Mouse (Mus musculus) bone marrow, adult 2 months (tissue): ENCODE measurements around the gene Myh7b.

Experiments
- CTCF ChIP-seq: fragments of 200-500 bp; IDR thresholded peaks from 2 replicates; pipeline ENCODE4 v1.5.1; 2011; ENCODE audit warnings: low read length, control low read depth; ENCODE audit not compliant: control insufficient read depth, insufficient read depth
- POLR2A ChIP-seq: fragments of 200-500 bp; IDR thresholded peaks from 2 replicates; pipeline ENCODE4 v1.6.1; 2011; ENCODE audit warnings: low read depth, mild to moderate bottlenecking, control low read depth, low read length, borderline replicate concordance; ENCODE audit not compliant: control insufficient read depth

GRCm38 (mm10) chr2:155585082-155585481, 25.9 kb upstream of the Myh7b start:
- no peak for TF ChIP-seq CTCF
- no peak for TF ChIP-seq POLR2A
